Mouse (Mus musculus) liver, embryonic 15.5 days (tissue): ENCODE results near the gene Mab21l1. TPM values are rescaled to one million over a fixed set of nuclear protein-coding genes. Genes with fewer than 3 reads are reported as not detected.

Experiments used
- ATAC-seq: fragments of 200-750 bp; cut with Nextera tagmentation; 2 replicates; pipeline ENCODE4 v1.8.0; 2017; ENCODE audit warnings: moderate number of reproducible peaks, mild to moderate bottlenecking, moderate library complexity; ENCODE audit not compliant: insufficient read depth
- H3K27ac ChIP-seq: fragments of 300-500 bp; sonication (generic); replicated peaks from 2 replicates; pipeline ENCODE4 v1.5.1; 2015; ENCODE audit warnings: mild to moderate bottlenecking, inconsistent platforms
- H3K27me3 ChIP-seq: fragments of 300-500 bp; sonication (generic); 2 replicates; pipeline ENCODE4 v1.6.1; 2015; ENCODE audit warnings: mild to moderate bottlenecking, inconsistent platforms
- H3K36me3 ChIP-seq: fragments of 300-500 bp; sonication (generic); replicated peaks from 2 replicates; pipeline ENCODE4 v1.6.1; 2015; ENCODE audit warnings: moderate library complexity, mild to moderate bottlenecking, inconsistent platforms
- H3K4me1 ChIP-seq: fragments of 300-500 bp; sonication (generic); replicated peaks from 2 replicates; pipeline ENCODE4 v1.6.1; 2015; ENCODE audit warnings: inconsistent platforms
- H3K4me2 ChIP-seq: fragments of 300-500 bp; sonication (generic); 2 replicates; pipeline ENCODE4 v1.6.1; 2015; ENCODE audit warnings: moderate library complexity, mild to moderate bottlenecking, inconsistent platforms
- H3K4me3 ChIP-seq: fragments of 300-500 bp; sonication (generic); replicated peaks from 2 replicates; pipeline ENCODE4 v1.5.1; 2015; ENCODE audit warnings: mild to moderate bottlenecking, inconsistent platforms
- H3K9ac ChIP-seq: fragments of 300-500 bp; sonication (generic); 2 replicates; pipeline ENCODE4 v1.6.1; 2015; ENCODE audit warnings: moderate library complexity, mild to moderate bottlenecking, inconsistent platforms
- H3K9me3 ChIP-seq: fragments of 300-500 bp; sonication (generic); replicated peaks from 2 replicates; pipeline ENCODE4 v1.6.1; 2016; ENCODE audit warnings: inconsistent platforms
- WGBS: fragments of 180-500 bp; shearing (Covaris S2); methylation state at CpG from one replicate; pipeline ENCODE4 v1.1.7; 2015; ENCODE audit warnings: mixed read lengths; ENCODE audit not compliant: insufficient replicate concordance; 5-methylcytosine and 5-hydroxymethylcytosine counted together
- polyA plus RNA-seq: library from polyadenylated mRNA; unstranded; fragments of >200 nt; fragmentation: Nextera tagmentation; extraction: Ambion mirVana; gene quantifications from 2 replicates; pipeline ENCODE4 v1.2.1, GENCODE M21; 2015

Mab21l1 gene
- polyA plus RNA-seq, 1 experiment from 2014 or later, result 0.15 TPM

GRCm38 (mm10) chr3:55780120-55781070 is 1.9 kb upstream of the Mab21l1 start:
- Histone ChIP-seq H3K4me3 (0 out of 2 replicates have a peak overlapping the region, but pooled peaks have one; percentile 4), H3K4me1 (0 out of 2 replicates have a peak, but pooled peaks cover 9% of the 10 kb centered on the region), H3K9ac (no peak overlapping the region), H3K27ac (no peak overlapping the region), H3K9me3 (no peaks in the 10 kb centered on the region), H3K36me3 (no peaks in the 10 kb centered on the region), H3K4me2 (no peak overlapping the region), H3K27me3 (peaks cover 62% of the 10 kb centered on the region)
- no peak for ATAC-seq
- 4% methylated on average over 53 of the region's 53 CpGs for WGBS

DNA sequence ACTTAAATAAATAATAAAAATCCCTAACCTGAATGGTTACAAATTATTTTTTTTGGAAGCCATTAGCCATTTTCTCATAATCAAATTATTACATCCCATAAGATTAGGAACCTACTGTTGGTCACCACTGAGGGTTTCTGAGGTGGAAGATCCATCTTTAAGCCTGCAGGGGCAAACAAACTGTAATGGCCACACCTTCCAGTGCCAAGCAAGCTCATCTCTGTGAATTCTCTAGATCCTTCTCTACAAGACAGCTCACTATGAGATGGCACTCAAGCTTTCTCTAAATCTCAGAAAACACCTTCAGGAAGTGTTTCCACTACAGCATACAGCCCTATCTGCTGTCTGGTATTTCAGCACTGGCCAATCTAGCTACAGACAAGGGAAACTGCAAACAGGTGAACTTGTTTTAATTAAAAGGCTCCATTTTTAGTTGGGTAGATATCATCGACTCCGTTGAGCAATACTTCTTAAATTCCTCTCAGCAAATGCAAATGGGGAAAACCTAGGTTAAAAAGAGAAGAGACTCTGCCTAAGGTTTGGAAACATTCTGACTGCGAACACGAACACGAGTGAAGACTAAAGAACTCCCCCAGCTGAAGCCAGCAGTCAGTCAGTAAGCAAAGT is 768 bp upstream of the Mab21l1 start:
- H3K4me1 ChIP-seq, result 0 out of 2 replicates have a peak, but pooled peaks cover 9% of the 10 kb centered on the region
- no peaks in the 10 kb centered on the region for H3K9me3 ChIP-seq
- no peak for ATAC-seq
- H3K27me3 ChIP-seq, result peaks cover 74% of the 10 kb centered on the region
- 15% methylated on average over 5 of the region's 5 CpGs for WGBS
- H3K27ac ChIP-seq, result no peak overlapping the region
- H3K4me3 ChIP-seq, result no peak overlapping the region
- no peaks in the 10 kb centered on the region for H3K36me3 ChIP-seq
- no peak overlapping the region for H3K4me2 ChIP-seq
- no peak overlapping the region for H3K9ac ChIP-seq

DNA sequence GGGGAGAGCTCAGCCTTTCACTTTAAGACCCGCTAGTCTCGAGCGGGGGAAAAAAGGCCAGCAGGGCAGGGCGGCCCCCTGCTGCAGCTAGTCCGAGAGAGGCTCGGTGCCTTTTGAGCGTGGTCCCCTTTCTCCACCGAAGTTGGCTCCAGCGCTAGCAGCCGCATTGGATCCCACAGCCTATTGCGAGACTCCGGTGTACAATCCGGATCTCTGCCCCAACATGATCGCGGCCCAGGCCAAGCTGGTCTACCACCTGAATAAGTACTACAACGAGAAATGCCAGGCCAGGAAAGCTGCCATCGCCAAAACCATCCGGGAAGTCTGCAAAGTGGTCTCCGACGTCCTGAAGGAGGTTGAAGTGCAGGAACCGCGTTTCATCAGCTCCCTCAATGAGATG is 461 bp downstream of the Mab21l1 start:
- no peak for ATAC-seq
- Histone ChIP-seq H3K9me3 (no peaks in the 10 kb centered on the region), H3K9ac (no peak overlapping the region), H3K27me3 (peaks cover 86% of the 10 kb centered on the region), H3K36me3 (no peaks in the 10 kb centered on the region), H3K4me2 (peak overlapping the region; percentile 49), H3K4me3 (peak overlapping the region; percentile 29), H3K27ac (no peak overlapping the region), H3K4me1 (0 out of 2 replicates have a peak, but pooled peaks cover 9% of the 10 kb centered on the region)
- 1% methylated on average over 22 of the region's 22 CpGs for WGBS

GRCm38 (mm10) chr3:55783171-55784081 is 1.1 kb downstream of the Mab21l1 start:
- Histone ChIP-seq H3K4me2 (peak overlapping the region; percentile 49), H3K4me3 (peak overlapping the region; percentile 29), H3K4me1 (0 out of 2 replicates have a peak, but pooled peaks cover 9% of the 10 kb centered on the region), H3K9me3 (no peaks in the 10 kb centered on the region), H3K27me3 (peaks cover 88% of the 10 kb centered on the region), H3K27ac (no peak overlapping the region), H3K9ac (no peak overlapping the region), H3K36me3 (no peaks in the 10 kb centered on the region)
- ATAC-seq, result no peak
- WGBS, result 3% methylated on average over 45 of the region's 45 CpGs

DNA sequence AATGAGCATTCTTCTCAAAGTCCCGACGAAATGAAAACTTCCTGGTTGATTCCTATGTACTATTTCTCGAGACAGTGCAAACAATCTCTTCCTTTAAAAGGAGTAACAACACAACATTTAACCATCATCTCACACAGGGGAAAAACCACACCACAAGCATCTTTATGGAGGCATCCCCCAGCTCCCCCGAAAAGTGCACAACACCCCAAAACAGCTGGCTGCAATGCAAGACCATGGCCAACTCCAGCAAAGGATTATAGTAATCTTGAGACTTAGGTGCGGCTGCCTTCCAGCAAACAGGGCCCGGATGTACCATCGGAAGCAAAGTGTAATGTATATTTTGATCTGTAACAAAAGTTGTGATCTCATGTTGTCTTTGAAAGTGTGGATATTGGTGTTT is 1.8 kb downstream of the Mab21l1 start:
- Histone ChIP-seq H3K27me3 (peaks cover 90% of the 10 kb centered on the region), H3K9ac (no peak overlapping the region), H3K9me3 (no peaks in the 10 kb centered on the region), H3K4me3 (peak overlapping the region; percentile 29; the same call in 1 of the 2 replicates), H3K4me1 (0 out of 2 replicates have a peak, but pooled peaks cover 9% of the 10 kb centered on the region), H3K27ac (no peak overlapping the region), H3K4me2 (peak overlapping the region; percentile 49; the same call in 1 of the 2 replicates), H3K36me3 (no peaks in the 10 kb centered on the region)
- WGBS, result 10% methylated on average over 7 of the region's 7 CpGs
- ATAC-seq, result no peak

DNA sequence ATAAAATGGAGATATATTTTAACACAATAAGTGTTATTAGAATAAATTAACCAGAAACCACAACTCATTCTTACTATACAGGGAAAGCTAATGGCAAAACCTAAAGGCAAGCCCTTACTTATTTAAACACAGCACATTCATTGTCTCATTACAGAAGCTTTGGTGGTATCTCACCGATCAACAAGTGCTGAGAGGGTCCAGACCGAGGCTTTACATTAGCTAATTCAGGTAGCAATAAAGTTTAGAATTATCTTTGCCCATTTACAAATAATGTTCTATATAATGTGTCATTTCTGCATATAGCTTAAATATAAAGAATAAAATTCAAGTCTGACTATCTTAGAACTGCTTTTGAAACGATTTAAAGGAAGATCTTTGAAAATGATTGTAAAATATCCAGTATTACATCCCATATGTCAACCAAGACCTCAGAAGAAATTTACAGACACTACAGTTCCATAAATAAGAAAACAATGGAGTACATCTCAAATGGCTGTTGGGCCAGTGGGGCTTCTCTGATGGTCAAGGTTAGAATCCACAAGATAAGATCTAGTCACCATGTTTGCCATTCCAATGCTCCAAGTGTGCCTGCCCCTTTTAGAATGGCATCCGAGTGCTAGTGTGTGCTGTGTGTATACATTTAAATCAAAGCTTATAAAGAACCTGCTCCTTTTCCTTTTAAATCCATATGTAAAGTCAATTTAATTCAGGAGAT is 3.1 kb downstream of the Mab21l1 start:
- peaks cover 87% of the 10 kb centered on the region for H3K27me3 ChIP-seq
- no peak for ATAC-seq

DNA sequence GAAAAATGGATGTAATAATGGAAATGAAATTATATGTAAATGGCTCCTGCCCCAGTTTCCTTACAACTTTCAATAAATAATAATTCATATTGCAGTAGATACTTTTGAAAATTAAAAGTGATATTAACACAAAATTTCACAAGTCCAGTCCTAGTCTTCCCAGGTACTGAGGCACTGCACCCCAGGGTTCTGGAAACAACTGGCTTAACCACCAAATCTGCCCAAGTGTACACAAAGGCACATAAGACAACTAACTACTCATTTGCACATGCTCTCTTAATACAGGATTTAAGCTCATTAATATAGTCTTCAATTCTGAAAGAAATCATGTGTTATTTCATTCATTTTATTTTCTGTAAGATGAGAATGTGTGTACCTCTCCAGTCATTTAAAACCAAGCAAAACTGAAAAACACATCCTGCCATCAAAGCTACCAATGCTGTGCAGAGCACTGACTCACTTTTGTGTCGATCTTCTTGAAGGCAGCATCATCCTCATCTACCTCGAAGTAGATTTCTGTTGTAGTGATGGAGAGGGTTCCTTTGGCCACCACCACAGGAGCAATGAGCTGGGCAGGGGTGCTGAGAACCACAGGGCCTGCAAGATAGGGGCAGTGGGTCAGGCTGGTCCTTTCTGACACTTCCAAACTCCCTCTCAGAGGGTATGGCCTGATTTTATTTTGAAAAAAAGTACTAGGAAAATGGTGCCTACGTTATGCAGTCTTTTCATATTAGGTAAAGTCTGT is 3.8 kb downstream of the Mab21l1 start:
- Histone ChIP-seq H3K9ac (no peak overlapping the region), H3K27me3 (peaks cover 80% of the 10 kb centered on the region), H3K36me3 (no peaks in the 10 kb centered on the region), H3K27ac (no peak overlapping the region), H3K4me2 (no peak overlapping the region), H3K9me3 (no peaks in the 10 kb centered on the region), H3K4me3 (no peak overlapping the region), H3K4me1 (0 out of 2 replicates have a peak, but pooled peaks cover 9% of the 10 kb centered on the region)
- no peak for ATAC-seq
- WGBS, result 27% methylated on average over 3 of the region's 3 CpGs

More for the DNA sequence above, 3.1 kb downstream of the Mab21l1 start:
- Histone ChIP-seq H3K4me2 (no peak overlapping the region), H3K4me3 (no peak overlapping the region), H3K27ac (no peak overlapping the region), H3K9ac (no peak overlapping the region), H3K36me3 (no peaks in the 10 kb centered on the region), H3K9me3 (no peaks in the 10 kb centered on the region), H3K4me1 (0 out of 2 replicates have a peak, but pooled peaks cover 9% of the 10 kb centered on the region)
- 48% methylated on average over 4 of the region's 4 CpGs for WGBS

GRCm38 (mm10) chr3:55786835-55787486 is 4.7 kb downstream of the Mab21l1 start:
- Histone ChIP-seq H3K27ac (no peak overlapping the region), H3K9me3 (no peaks in the 10 kb centered on the region), H3K4me3 (peak overlapping the region; percentile 47), H3K4me2 (peak overlapping the region; percentile 67), H3K27me3 (peaks cover 72% of the 10 kb centered on the region), H3K9ac (no peak overlapping the region), H3K4me1 (0 out of 2 replicates have a peak, but pooled peaks cover 9% of the 10 kb centered on the region), H3K36me3 (no peaks in the 10 kb centered on the region)
- no peak for ATAC-seq
- WGBS, result 29% methylated on average over 17 of the region's 17 CpGs

- Histone ChIP-seq H3K4me2 (peak overlapping the region; percentile 67), H3K9ac (no peak overlapping the region), H3K27ac (no peak overlapping the region), H3K4me3 (peak overlapping the region; percentile 47), H3K4me1 (0 out of 2 replicates have a peak, but pooled peaks cover 9% of the 10 kb centered on the region), H3K9me3 (no peaks in the 10 kb centered on the region), H3K36me3 (no peaks in the 10 kb centered on the region), H3K27me3 (peaks cover 65% of the 10 kb centered on the region)
- ATAC-seq, result no peak
- WGBS, result 2% methylated on average over 54 of the region's 54 CpGs
Observed at GRCm38 (mm10) chr3:55787487-55788213, 5.3 kb downstream of the Mab21l1 start.
